Mouse (Mus musculus) urinary bladder, postnatal 25 days (tissue): Measurements from ENCODE around the gene Fam173a.

Source experiments
- DNase-seq: peaks from one replicate; pipeline ENCODE4 v3.0.0; 2022; ENCODE audit warnings: low spot score

The Fam173a gene

GRCm38 (mm10) chr17:25796951-25797369 is 4.3 kb upstream of the Fam173a start, which contains the start of gene Metrn:
Metrn (minus strand) TSS chr17:25797136.
- DNase-seq: peak; percentile 87

DNA sequence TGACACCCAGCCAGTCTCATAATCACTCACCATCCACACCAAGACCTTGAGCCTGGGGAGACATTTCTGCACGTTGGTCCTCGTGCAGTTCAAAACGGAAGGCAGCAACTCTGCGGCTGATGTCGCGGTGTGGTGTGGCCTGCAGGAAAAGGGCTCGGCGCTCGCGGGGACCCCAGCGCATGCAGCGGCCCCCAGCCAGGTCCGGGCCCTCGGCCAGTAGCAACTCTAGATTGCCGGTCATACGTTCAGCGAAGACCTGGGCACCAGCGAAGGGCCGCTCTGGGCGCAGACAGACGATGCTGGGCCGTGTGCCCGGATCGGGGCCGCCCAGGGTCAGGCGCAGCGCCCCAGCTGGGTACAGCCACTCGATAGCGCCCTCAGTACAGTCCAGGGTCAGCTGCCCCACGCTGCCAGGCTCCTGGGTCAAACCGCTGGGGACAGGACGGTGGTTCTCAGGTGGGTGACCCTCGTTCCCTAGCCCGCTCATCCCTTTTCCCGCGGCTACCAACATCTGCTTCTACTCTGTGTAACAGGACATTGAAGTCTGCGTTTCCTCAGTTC is 3.6 kb upstream of the Fam173a start:
- no peak for DNase-seq

DNA sequence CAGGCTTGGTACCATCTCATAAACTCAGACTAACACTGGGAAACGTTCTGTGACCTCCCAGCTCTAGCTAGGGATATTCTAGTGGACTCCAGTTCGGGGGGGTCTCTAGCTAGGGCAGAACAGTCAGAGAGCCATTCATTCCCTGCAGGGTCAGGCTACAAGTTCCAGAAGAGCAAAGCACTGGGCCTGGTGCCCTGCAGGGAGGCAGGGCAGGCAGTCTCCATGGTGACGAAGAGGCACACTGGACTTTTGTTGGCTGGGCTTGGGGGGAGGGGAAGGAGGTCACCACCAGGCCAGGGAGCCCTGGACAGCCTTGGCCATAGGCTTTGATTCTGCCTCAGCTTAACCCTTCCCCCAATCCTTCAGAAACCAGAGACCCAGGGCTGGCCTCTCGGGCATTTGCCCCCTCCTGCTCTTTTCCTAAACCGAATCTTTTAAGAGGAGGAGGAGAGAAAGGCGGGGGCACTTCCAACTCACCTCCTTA is 3.0 kb upstream of the Fam173a start, which contains the start of gene AC134908.4:
TSS of gene AC134908.4 (minus strand) at position 51 of the 484 bp plus-strand sequence.
- DNase-seq: no peak

DNA sequence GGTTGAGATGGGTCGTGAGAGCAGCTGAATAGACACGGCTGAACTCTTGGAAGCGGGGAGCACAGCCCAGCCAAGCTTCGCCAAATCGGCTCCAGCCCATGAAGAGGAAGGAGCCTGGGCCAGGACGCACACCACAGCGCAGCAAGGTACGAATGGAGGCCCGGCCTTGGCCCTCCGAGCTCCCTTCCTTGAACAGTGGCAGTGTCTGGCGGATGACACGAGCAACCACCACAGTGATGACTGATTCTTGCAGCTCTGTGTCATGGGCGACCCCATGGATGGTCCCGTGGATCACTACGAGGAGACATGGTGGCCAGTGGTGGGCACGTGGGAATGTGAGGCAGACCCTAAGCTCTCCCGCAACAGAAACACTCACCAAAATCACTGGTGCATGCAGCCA is 2.3 kb upstream of the Fam173a start:
- no peak for DNase-seq

DNA sequence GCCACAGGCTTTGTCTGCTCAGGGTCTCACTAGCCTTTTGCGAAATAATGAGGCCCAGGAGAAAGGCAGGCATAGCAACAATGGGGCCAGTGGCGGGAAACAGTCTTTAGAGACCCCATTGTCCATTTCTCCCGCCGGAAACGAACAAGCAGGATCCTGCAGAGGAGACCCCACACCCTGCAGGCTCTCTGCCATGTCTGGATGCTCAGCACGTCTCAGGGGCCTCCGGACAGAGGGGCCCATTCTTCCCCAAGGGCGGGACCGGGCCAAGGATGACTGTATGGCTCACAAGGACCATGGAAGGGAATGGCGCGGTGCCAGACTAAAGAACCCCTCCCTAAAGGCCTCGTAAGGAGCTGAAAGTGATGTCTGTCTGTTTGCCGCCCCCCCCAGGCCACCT is 1.5 kb upstream of the Fam173a start:
- no peak for DNase-seq

- DNase-seq: peak; percentile 86
Observed at GRCm38 (mm10) chr17:25791843-25792527, 716 bp downstream of the Fam173a start.

DNA sequence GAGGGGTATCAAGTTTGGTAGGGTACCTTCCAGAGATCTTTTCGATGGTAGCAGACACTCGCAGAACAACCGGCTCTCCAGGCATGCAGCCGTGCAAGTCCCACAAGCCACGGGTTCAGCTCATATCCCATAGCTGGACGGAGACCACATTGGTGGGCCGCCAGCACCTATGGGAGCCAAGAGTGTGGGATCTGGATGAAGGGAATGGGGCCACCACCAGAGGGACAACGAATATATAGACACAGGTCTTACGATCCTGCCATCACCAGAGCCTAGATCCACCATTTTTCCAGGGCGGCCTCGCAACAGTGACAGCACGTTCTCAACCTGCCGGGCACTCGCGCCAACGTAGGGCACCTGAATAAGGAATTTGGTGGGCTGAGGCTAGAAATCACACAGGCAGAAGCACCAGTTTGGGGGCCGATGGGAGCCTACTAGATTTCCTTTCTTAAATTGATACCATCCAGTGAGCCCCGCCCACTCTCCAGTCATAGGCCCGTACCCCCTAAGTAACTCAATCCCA is 1.3 kb downstream of the Fam173a start:
- no peak for DNase-seq

DNA sequence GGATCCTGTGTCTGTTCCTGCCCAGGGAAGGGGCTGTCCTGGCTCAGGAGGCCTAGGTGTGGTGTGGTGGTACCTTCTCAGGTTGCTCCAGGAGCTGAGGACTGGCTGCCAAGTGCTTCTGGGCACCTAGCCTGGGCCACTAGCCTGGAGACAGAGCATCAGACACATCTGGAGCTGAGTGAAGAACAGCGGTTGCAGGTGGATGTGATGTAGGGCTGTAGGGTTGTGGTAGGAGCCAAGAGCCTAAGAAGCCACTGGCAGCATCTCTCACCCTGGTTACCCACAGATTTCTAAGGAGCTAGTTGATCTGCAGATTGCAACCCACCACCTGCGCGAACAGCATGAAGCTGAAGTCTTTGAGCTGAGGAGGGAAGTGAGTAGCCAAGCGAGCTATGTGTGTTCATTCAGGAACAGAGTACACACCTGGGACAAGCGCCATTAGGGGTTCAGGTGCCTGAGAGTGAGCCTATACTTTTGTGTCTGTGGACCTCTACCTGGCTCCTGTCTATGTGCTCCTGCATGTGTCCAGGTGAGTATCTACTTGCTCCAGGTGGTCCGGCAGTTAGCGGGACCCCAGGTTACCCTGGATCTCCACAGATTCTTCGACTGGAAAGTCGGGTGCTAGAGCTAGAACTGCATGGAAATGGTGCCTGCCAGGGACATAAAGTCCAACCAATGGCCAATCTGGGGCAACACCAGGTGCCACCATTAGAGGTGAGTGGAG is 5.8 kb downstream of the Fam173a start:
- DNase-seq: no peak

- no peak for DNase-seq
Observed at GRCm38 (mm10) chr17:25786280-25786679, 6.4 kb downstream of the Fam173a start, which contains the start of gene Ccdc78. Ccdc78 (plus strand) TSS chr17:25786580.

DNA sequence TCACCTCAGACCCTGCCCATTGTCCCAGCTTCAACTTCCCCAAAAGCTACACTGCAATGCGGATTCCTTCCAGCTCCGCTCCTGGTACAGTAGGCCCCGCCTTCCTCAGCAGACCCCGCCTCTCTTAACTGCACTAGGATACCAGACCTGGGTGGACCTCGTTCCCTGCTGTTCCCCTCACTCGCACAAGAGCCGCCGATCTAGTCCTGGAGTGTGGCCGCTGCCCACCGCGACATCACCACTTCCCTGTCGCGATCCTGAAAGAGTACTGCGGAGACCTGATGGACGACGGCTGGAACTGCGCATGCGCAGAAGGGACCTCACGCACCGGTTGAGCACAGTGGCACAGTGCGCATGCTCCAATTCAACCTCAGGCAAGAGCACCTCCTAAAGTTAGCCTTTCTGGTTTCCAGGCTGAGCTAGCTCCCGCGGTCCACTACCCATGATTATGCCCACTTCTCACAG is 7.4 kb downstream of the Fam173a start, which contains the start of gene Haghl:
TSS of gene Haghl (minus strand) at position 393 of the 465 bp plus-strand sequence.
- peak; percentile 94 for DNase-seq

- DNase-seq: no peak
Observed at GRCm38 (mm10) chr17:25783861-25784574, 8.7 kb downstream of the Fam173a start.

DNA sequence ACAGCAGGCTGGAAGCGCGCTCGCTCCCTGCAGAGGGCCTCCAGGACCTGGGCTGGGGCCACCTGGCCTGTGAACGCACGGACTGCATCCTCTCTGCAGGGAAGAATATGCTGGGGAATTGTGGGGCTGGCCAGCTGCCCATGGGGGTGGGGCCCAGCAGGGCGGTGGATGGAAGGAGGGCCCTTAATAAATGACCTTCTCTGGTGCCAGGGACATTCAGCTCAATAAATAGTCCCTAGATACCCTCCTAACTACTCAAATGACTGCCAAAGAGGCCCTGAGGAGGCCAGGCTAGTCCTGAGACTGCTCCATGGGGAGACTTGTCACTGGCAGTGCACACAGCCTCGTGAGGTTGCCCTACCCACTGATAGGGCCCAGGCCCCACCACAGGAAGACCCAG is 9.6 kb downstream of the Fam173a start:
- no peak for DNase-seq

DNA sequence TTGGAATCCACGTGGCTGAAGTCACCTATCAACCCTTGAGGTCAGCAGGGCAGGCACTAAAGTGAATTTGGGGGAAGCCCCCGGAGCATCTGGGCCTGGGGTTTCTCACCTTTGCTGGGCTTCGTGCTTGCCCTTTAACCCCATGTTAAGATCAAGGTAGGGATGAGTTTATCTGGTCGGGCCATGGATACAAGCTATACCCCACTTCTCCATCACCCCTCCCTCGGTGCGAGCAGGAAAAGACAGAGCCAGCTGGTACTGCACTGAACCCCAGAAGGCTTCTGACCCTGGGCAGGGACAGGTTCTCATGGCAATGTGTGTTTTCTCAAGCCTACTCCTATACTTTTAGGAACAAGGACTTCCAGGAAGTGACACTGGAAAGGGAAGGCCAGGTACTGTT is 11.4 kb downstream of the Fam173a start:
- DNase-seq: no peak

DNA sequence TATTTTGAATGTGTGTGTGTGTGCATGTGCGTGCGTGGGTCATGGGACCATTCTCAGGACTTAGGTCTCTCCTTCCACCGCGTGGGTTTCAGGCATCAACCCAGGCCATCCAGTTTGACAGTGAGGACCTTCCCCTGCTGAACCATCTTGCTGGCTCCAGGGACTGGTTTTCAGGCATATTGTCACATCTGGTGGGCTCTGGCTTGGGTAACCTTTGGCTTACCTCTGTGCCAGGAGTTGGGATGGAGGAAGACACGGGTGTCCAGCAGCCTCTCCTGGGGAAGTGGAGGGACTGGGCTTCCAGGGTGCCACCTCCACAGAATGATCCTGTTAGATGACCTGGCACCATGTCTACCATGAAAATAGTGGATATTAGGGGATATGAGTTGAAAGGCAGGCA is 14.8 kb downstream of the Fam173a start:
- no peak for DNase-seq

GRCm38 (mm10) chr17:25775318-25776062 is 17.2 kb downstream of the Fam173a start:
- DNase-seq: no peak

DNA sequence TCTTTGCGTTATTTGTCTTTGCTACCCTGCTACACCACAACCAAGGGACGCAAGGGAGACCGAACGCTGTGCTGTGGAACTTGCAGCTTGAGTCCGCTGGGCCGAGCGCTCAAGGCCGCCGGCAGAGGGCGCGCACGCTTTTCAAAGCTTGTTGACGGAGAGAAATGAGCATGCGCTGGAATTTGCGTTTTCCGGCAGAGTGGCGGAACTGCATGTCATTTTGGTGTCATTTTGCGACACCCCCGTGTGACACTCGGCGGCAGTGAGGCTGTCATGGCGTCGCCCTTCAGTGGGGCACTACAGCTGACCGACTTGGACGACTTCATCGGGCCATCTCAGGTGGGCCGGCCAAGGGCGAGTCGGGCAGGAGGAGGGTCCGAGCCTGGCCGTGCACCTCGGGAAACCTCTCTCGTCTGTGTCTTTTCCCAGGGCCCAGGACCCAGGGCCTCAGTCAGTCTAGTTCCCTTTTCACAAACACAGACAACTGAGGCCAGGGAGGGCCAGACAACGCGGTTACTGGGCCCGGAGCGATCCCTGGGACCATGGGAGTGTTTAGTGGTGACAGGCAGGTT is 19.1 kb downstream of the Fam173a start, which contains the start of gene Narfl:
TSS of gene Narfl (plus strand) at position 228 of the 572 bp plus-strand sequence.
- DNase-seq: peak; percentile 98

- DNase-seq: no peak
Observed at GRCm38 (mm10) chr17:25769331-25769730, 23.4 kb downstream of the Fam173a start.

DNA sequence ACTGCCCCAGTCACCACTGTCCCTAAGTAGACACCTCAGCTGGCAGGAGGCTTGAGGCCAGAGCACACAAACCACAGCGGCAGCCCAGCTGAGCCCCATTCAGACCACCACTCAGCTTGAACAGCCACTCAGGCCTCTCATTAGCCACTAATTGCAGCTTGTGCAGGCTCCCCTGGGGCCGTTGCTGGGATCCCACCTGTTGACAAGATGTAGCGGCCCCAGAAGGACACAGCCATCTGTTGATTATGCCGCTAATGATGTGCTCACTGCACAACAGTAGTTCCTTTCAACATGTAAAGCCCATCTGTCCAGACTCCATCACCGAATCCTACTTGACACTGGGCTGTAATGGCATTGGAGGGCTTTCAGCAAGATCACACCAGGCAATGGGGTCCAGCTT is 26.8 kb downstream of the Fam173a start:
- DNase-seq: no peak

DNA sequence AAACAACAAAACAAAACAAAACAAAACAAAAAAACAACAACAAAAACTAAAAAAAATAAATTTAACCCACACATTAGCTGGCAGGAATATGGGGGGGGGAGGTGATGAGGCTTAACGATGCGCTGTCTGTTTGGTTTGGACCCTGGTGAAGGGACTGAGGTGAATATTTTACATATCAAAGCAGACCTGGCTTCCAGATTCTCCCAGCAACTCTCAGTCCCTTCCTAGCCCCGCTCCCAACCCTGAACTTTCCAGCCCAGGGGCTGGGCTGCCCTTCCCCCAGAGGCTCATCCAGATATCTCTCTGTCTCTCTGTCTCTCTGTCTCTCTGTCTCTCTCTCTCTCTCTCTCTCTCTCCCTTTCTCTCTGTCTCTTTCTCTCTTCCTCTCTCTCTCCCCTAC is 30.1 kb downstream of the Fam173a start:
- DNase-seq: no peak

DNA sequence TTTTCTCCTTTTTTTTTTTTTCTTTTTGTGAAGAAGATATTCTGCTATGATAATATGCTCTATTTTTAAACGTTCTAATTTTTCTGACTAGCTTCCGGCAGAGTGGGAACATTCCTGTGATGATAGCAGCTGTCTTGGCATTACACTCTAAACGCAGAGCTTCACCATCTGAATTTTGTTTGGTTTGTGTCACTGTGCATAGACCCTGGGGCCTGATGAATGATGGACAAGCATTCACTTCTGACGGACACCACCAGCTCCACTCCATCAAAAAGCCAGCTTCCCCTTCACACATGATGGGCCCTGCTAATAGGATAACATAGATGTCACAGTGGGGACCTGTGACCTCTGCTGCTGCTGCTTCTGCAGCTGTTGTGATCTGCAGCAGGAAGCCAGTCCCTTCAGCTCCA is 31.1 kb downstream of the Fam173a start:
- no peak for DNase-seq

GRCm38 (mm10) chr17:25760148-25760547 is 32.6 kb downstream of the Fam173a start:
- no peak for DNase-seq
